Mouse (Mus musculus) intestine, embryonic 14.5 days (tissue): Measurements from ENCODE around the gene Kncn. TPM values are rescaled to one million over a fixed set of nuclear protein-coding genes. Genes with fewer than 3 reads are reported as not detected.

Experiments
- ATAC-seq: fragments of 200-750 bp; cut with Nextera tagmentation; replicated peaks from 2 replicates; pipeline ENCODE4 v1.8.0; 2017; ENCODE audit warnings: low read depth, moderate number of reproducible peaks, moderate TSS enrichment, moderate library complexity; ENCODE audit not compliant: low FRiP score, low TSS enrichment
- DNase-seq: peaks from one replicate; pipeline ENCODE4 v3.0.0-alpha.2; 2018; ENCODE audit warnings: low spot score
- H3K27ac ChIP-seq: fragments of 300-500 bp; sonication (generic); 2 replicates; pipeline ENCODE4 v1.5.1; 2014; ENCODE audit warnings: low read depth, mild to moderate bottlenecking, control low read depth
- H3K27me3 ChIP-seq: fragments of 300-500 bp; sonication (generic); replicated peaks from 2 replicates; pipeline ENCODE4 v1.6.1; 2014; ENCODE audit warnings: low read length, control low read depth; ENCODE audit not compliant: control insufficient read depth, insufficient read depth
- H3K36me3 ChIP-seq: fragments of 300-500 bp; sonication (generic); 2 replicates; pipeline ENCODE4 v1.6.1; 2014; ENCODE audit warnings: low read length, control low read depth; ENCODE audit not compliant: control insufficient read depth, insufficient read depth
- H3K4me1 ChIP-seq: fragments of 300-500 bp; sonication (generic); replicated peaks from 2 replicates; pipeline ENCODE4 v1.6.1; 2014; ENCODE audit warnings: low read length, control low read depth, mixed read lengths; ENCODE audit not compliant: control insufficient read depth, insufficient read depth
- H3K4me2 ChIP-seq: fragments of 300-500 bp; sonication (generic); 2 replicates; pipeline ENCODE4 v1.6.1; 2014; ENCODE audit warnings: low read length
- H3K4me3 ChIP-seq: fragments of 300-500 bp; sonication (generic); 2 replicates; pipeline ENCODE4 v1.5.1; 2014; ENCODE audit warnings: low read depth, low read length, control low read depth, mixed read lengths
- H3K9ac ChIP-seq: fragments of 300-500 bp; sonication (generic); 2 replicates; pipeline ENCODE4 v1.6.1; 2014; ENCODE audit warnings: mild to moderate bottlenecking, low read length
- H3K9me3 ChIP-seq: fragments of 300-500 bp; sonication (generic); 2 replicates; pipeline ENCODE4 v1.6.1; 2016; ENCODE audit warnings: low read length, control low read depth; ENCODE audit not compliant: control insufficient read depth
- WGBS: fragments of 180-500 bp; shearing (Covaris S2); extraction: QIAGEN DNeasy Blood & Tissue Kit; methylation state at CpG from one replicate; pipeline ENCODE4 v1.1.7; 2014; 5-methylcytosine and 5-hydroxymethylcytosine counted together
- polyA plus RNA-seq: library from polyadenylated mRNA; unstranded; fragments of >200 nt; fragmentation: Nextera tagmentation; extraction: Ambion mirVana; gene quantifications from 2 replicates; pipeline ENCODE4 v1.2.1, GENCODE M21; 2014

Gene Kncn
- polyA plus RNA-seq, 1 experiment from 2014 or later = not detected

DNA sequence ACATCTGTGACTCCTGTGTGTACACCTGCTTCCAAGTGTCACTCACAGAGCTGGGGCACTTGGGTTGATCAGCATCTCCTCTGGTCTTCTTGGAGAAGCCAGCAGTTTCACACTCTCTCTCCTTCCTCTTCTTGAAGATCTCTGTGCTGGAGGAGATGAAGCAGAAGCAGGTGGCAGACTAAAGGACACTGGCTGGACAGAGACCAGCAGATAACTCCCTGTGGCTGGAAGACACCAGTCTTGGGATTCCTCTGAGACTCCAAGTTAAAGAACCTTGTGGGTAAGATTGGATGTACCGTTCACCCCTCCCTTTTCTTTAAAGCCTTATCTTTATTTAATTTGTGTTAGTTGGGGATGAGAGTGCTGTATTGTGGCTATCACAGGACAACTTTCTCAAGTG lies 36.1 kb upstream of the Kncn start:
- 89% methylated on average over 1 of the region's 1 CpGs for WGBS

GRCm38 (mm10) chr4:115848990-115849677 lies 35.1 kb upstream of the Kncn start:
- no peak overlapping the region for H3K4me2 ChIP-seq
- H3K27me3 ChIP-seq = no peaks in the 10 kb centered on the region
- ATAC-seq = 0 out of 2 replicates have a peak, but pooled peaks have one; percentile 50
- H3K9me3 ChIP-seq = no peaks in the 10 kb centered on the region
- WGBS = 52% methylated on average over 8 of the region's 8 CpGs
- no peaks in the 10 kb centered on the region for H3K4me1 ChIP-seq
- no peak overlapping the region for H3K4me3 ChIP-seq
- no peak overlapping the region for H3K9ac ChIP-seq
- peaks cover 26% of the 10 kb centered on the region for H3K36me3 ChIP-seq
- DNase-seq = no peak
- H3K27ac ChIP-seq = no peak overlapping the region

More for the DNA sequence above, 36.1 kb upstream of the Kncn start:
- no peaks in the 10 kb centered on the region for H3K27me3 ChIP-seq
- H3K9me3 ChIP-seq = no peaks in the 10 kb centered on the region
- no peak overlapping the region for H3K4me3 ChIP-seq
- H3K36me3 ChIP-seq = peaks cover 26% of the 10 kb centered on the region
- ATAC-seq = no peak
- DNase-seq = no peak
- no peaks in the 10 kb centered on the region for H3K4me1 ChIP-seq
- no peak overlapping the region for H3K9ac ChIP-seq
- H3K27ac ChIP-seq = no peak overlapping the region
- H3K4me2 ChIP-seq = no peak overlapping the region

DNA sequence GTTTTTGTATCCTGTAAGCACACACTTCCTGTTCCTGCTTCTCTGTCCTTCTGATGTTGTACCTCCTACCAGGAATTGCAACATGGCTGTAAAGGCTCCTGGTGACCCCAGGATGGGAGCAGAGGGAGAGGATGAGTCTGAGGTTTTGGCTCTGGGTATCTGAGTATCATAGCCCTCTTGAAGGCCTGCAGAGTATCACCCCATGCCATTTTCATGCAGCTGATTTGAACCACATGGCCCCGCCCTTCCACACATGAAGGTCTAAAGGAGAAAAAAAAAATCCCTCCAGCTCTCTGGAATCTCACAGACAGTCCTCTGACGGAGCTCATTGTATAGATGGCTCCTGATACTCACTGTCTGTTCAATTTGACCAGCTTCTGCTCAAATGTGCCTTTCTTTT lies 34.1 kb upstream of the Kncn start:
- Histone ChIP-seq H3K4me1 (no peaks in the 10 kb centered on the region), H3K9me3 (no peaks in the 10 kb centered on the region), H3K9ac (no peak overlapping the region), H3K4me2 (no peak overlapping the region), H3K27ac (no peak overlapping the region), H3K36me3 (peaks cover 26% of the 10 kb centered on the region), H3K4me3 (no peak overlapping the region), H3K27me3 (no peaks in the 10 kb centered on the region)
- WGBS = 78% methylated on average over 2 of the region's 2 CpGs
- DNase-seq (no peak), ATAC-seq (no peak)

DNA sequence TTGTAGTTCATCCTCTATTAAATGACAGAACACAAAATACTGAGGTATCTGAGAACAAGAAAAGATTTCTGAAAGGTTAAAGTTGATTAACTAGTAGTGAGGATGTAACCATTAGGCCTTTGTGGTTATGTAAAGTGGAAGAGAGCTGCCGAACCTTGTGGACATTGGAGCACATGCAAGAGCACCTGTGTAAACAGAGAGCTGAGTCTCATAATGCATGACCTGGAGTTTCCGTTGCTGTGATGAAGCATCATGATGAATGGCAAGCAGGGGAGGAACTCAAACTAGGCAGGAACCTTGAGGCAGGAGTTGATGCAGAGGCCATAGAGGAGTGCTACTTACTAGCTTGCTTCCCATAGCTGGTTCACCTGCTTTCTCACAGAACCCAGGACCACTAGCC lies 33.6 kb upstream of the Kncn start:
- no peak for ATAC-seq
- no peak for DNase-seq
- Histone ChIP-seq H3K4me3 (no peak overlapping the region), H3K36me3 (peaks cover 26% of the 10 kb centered on the region), H3K9me3 (no peaks in the 10 kb centered on the region), H3K9ac (no peak overlapping the region), H3K27me3 (no peaks in the 10 kb centered on the region), H3K27ac (no peak overlapping the region), H3K4me1 (no peaks in the 10 kb centered on the region), H3K4me2 (no peak overlapping the region)
- 53% methylated on average over 2 of the region's 2 CpGs for WGBS

DNA sequence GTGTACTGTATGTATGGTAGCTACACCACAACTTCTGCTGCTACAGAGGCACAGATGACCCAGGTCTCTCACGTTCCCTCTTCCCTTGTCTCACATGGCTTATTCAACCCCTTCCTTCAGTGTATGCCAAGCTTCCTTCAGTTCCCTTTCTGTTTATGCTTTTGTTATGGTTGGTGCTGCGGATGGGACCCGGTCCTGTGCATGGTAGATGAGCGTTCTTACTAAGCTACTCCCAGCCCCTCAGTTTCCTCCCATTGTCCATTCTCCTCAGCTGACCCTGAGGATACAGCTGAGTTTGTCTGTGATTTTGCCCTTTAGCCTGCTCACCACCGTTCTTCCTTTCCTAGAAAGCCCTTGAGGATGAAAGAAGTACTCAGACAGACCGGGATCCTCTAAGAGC lies 32.6 kb upstream of the Kncn start:
- H3K9ac ChIP-seq = no peak overlapping the region
- H3K4me1 ChIP-seq = no peaks in the 10 kb centered on the region
- 85% methylated on average over 6 of the region's 6 CpGs for WGBS
- H3K27ac ChIP-seq = no peak overlapping the region
- H3K9me3 ChIP-seq = no peaks in the 10 kb centered on the region
- no peaks in the 10 kb centered on the region for H3K27me3 ChIP-seq
- ATAC-seq = no peak
- no peak for DNase-seq
- no peak overlapping the region for H3K4me2 ChIP-seq
- H3K4me3 ChIP-seq = no peak overlapping the region
- peaks cover 27% of the 10 kb centered on the region for H3K36me3 ChIP-seq

DNA sequence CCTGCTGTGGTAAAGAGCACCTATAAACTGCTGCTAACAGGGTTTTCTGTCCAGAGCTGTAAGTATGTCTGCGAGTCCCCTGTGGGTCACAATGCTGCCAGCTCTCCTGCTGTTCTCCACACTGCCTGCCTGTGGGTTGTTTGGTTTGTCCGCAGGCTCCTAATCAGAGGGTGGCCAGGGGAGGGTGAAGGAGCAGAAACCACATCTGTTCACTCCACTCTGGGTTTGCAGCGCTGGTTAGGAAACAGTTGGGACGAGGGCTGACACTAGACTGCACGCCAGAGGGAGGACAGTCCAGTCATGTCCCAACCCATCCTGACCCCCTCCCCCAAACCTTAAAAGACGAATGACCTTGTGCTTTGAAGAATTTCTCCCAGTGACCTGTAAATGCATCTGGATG lies 29.1 kb upstream of the Kncn start:
- Histone ChIP-seq H3K9me3 (no peaks in the 10 kb centered on the region), H3K27me3 (no peaks in the 10 kb centered on the region), H3K9ac (no peak overlapping the region), H3K4me1 (no peaks in the 10 kb centered on the region), H3K27ac (no peak overlapping the region), H3K4me2 (no peak overlapping the region), H3K36me3 (peaks cover 37% of the 10 kb centered on the region), H3K4me3 (no peak overlapping the region)
- no peak for DNase-seq
- no peak for ATAC-seq
- 59% methylated on average over 6 of the region's 6 CpGs for WGBS

- Histone ChIP-seq H3K4me2 (no peak overlapping the region), H3K9ac (no peak overlapping the region), H3K9me3 (no peaks in the 10 kb centered on the region), H3K4me1 (no peaks in the 10 kb centered on the region), H3K4me3 (no peak overlapping the region), H3K27me3 (no peaks in the 10 kb centered on the region), H3K27ac (no peak overlapping the region), H3K36me3 (peaks cover 36% of the 10 kb centered on the region)
- no peak for ATAC-seq
- no peak for DNase-seq
- 82% methylated on average over 4 of the region's 4 CpGs for WGBS
These were observed 28.6 kb upstream of the Kncn start for GRCm38 (mm10) chr4:115855609-115856008.

- DNase-seq = no peak
- no peak overlapping the region for H3K4me3 ChIP-seq
- ATAC-seq = no peak
These were observed 27.9 kb upstream of the Kncn start for GRCm38 (mm10) chr4:115856282-115856681.

GRCm38 (mm10) chr4:115857293-115857883 lies 26.8 kb upstream of the Kncn start:
- Histone ChIP-seq H3K27me3 (no peaks in the 10 kb centered on the region), H3K4me1 (no peaks in the 10 kb centered on the region), H3K36me3 (peaks cover 37% of the 10 kb centered on the region)

More at GRCm38 (mm10) chr4:115856282-115856681, 27.9 kb upstream of the Kncn start:
- whole genome bisulfite sequencing = 70% methylated on average over 4 of the region's 4 CpGs
- no peaks in the 10 kb centered on the region for H3K9me3 ChIP-seq
- no peak overlapping the region for H3K4me2 ChIP-seq
- no peaks in the 10 kb centered on the region for H3K4me1 ChIP-seq
- no peaks in the 10 kb centered on the region for H3K27me3 ChIP-seq
- H3K36me3 ChIP-seq = peaks cover 35% of the 10 kb centered on the region
- H3K27ac ChIP-seq = no peak overlapping the region
- H3K9ac ChIP-seq = no peak overlapping the region

More at GRCm38 (mm10) chr4:115857293-115857883, 26.8 kb upstream of the Kncn start:
- Histone ChIP-seq H3K4me3 (no peak overlapping the region), H3K9me3 (no peaks in the 10 kb centered on the region), H3K27ac (no peak overlapping the region), H3K9ac (no peak overlapping the region), H3K4me2 (no peak overlapping the region)
- WGBS = 84% methylated on average over 9 of the region's 9 CpGs
- ATAC-seq (no peak), DNase-seq (no peak)
